ENCODE assay signal across 14 mouse cellular contexts in genomic region chr10:69653121-69653677, GRCm38 (mm10).
A peak's percentile ranks its signal among the peaks of the same experiment; 100 is the strongest.
DNase-seq lines count a peak whose midpoint lies in the region; ATAC-seq and TF ChIP-seq lines count a peak whose summit lies in the region.
"Had no signal": no experiment of that assay in that cellular context is flagged by ENCODE, and none has a peak within 500 bp of the region (broad histone marks: within the 10 kb centered on the region; RNA-seq: fewer than 3 reads in every experiment).

No protein-coding gene starts in this region.

- 5% methylated on average over 5 of the region's 5 CpGs for WGBS in heart, embryonic 10.5 days
- 21% methylated on average over 5 of the region's 5 CpGs for WGBS in intestine, embryonic 14.5 days
- WGBS in intestine, postnatal 0 days, result 20% methylated on average over 5 of the region's 5 CpGs
- WGBS in neural tube, embryonic 13.5 days, result 31% methylated on average over 5 of the region's 5 CpGs
- 18% methylated on average over 5 of the region's 5 CpGs for WGBS in neural tube, embryonic 15.5 days
- WGBS in limb, embryonic 13.5 days, result 16% methylated on average over 5 of the region's 5 CpGs

- no peak overlapping the region for H3K4me2 ChIP-seq in intestine, embryonic 14.5 days (ENCODE audit: low read length)
- no peak overlapping the region for H3K4me2 ChIP-seq in intestine, postnatal 0 days (replicated peaks; ENCODE audit: low read depth)
- no peak overlapping the region for H3K4me2 ChIP-seq in neural tube, embryonic 13.5 days
- no peak overlapping the region for H3K4me2 ChIP-seq in neural tube, embryonic 15.5 days
- H3K4me2 ChIP-seq in limb, embryonic 13.5 days (replicated peaks), result 0 out of 2 replicates have a peak overlapping the region, but pooled peaks have one; percentile 21
- H3K4me2 ChIP-seq: hindbrain, embryonic 14.5 days; liver, embryonic 13.5 days; neural tube, embryonic 12.5 days had no signal

- no peaks in the 10 kb centered on the region for H3K9me3 ChIP-seq in heart, embryonic 10.5 days
- no peaks in the 10 kb centered on the region for H3K9me3 ChIP-seq in intestine, embryonic 14.5 days (ENCODE audit: control insufficient read depth, low read length)
- no peaks in the 10 kb centered on the region for H3K9me3 ChIP-seq in intestine, postnatal 0 days (ENCODE audit: control insufficient read depth)
- no peaks in the 10 kb centered on the region for H3K9me3 ChIP-seq in neural tube, embryonic 13.5 days
- H3K9me3 ChIP-seq in neural tube, embryonic 15.5 days (replicated peaks), result no peaks in the 10 kb centered on the region
- H3K9me3 ChIP-seq in limb, embryonic 13.5 days, result no peaks in the 10 kb centered on the region
- H3K9me3 ChIP-seq: liver, embryonic 13.5 days; neural tube, embryonic 12.5 days had no signal

- intact Hi-C loops in heart, postnatal 14 days (cut with DNase I), result loop anchor here (5.0 kb wide), 2 partner anchors 41 to 71 kb away; no protein-coding TSS in a partner anchor

- H3K27me3 ChIP-seq in heart, embryonic 10.5 days (ENCODE audit: insufficient read depth, poor library complexity, severe bottlenecking), result no peaks in the 10 kb centered on the region
- no peaks in the 10 kb centered on the region for H3K27me3 ChIP-seq in intestine, embryonic 14.5 days (replicated peaks; ENCODE audit: control insufficient read depth, insufficient read depth, low read length)
- H3K27me3 ChIP-seq in intestine, postnatal 0 days (replicated peaks; ENCODE audit: control insufficient read depth, insufficient read depth, low read length), result no peaks in the 10 kb centered on the region
- no peaks in the 10 kb centered on the region for H3K27me3 ChIP-seq in neural tube, embryonic 13.5 days
- no peaks in the 10 kb centered on the region for H3K27me3 ChIP-seq in neural tube, embryonic 15.5 days (replicated peaks)
- H3K27me3 ChIP-seq in limb, embryonic 13.5 days, result peaks cover 4% of the 10 kb centered on the region; the same call in 1 of the 2 replicates
- H3K27me3 ChIP-seq: liver, embryonic 13.5 days; neural tube, embryonic 12.5 days had no signal

- no peak for ATAC-seq in intestine, embryonic 14.5 days (replicated peaks; ENCODE audit: low FRiP score, low TSS enrichment, low read depth)
- ATAC-seq in intestine, postnatal 0 days, result no peak
- no peak for ATAC-seq in neural tube, embryonic 13.5 days (ENCODE audit: low read depth)
- ATAC-seq in neural tube, embryonic 15.5 days (ENCODE audit: low FRiP score), result no peak
- no peak for ATAC-seq in limb, embryonic 13.5 days (ENCODE audit: low FRiP score, low read depth)

- no peak for DNase-seq in heart, embryonic 10.5 days (ENCODE audit: low spot score)
- DNase-seq in heart, postnatal 14 days, result no peak
- DNase-seq in intestine, embryonic 14.5 days (ENCODE audit: low spot score), result peak; percentile 60
- no peak for DNase-seq in kidney, postnatal 4 days
- DNase-seq: embryo, embryonic 11 days; layer of hippocampus, postnatal 36 days; liver, embryonic 13.5 days; thymus, postnatal 25 days had no signal

- no peak overlapping the region for H3K9ac ChIP-seq in intestine, embryonic 14.5 days (ENCODE audit: low read length)
- H3K9ac ChIP-seq in intestine, postnatal 0 days (ENCODE audit: low read depth, low read length), result no peak overlapping the region
- 0 out of 2 replicates have a peak overlapping the region, but pooled peaks have one; percentile 1 for H3K9ac ChIP-seq in neural tube, embryonic 13.5 days
- H3K9ac ChIP-seq in neural tube, embryonic 15.5 days (replicated peaks), result no peak overlapping the region
- no peak overlapping the region for H3K9ac ChIP-seq in limb, embryonic 13.5 days
- H3K9ac ChIP-seq: hindbrain, embryonic 14.5 days; liver, embryonic 13.5 days; neural tube, embryonic 12.5 days had no signal

- no peak overlapping the region for H3K4me3 ChIP-seq in heart, embryonic 10.5 days
- no peak overlapping the region for H3K4me3 ChIP-seq in intestine, embryonic 14.5 days (ENCODE audit: low read depth, low read length)
- no peak overlapping the region for H3K4me3 ChIP-seq in intestine, postnatal 0 days (ENCODE audit: low read depth, low read length)
- no peak overlapping the region for H3K4me3 ChIP-seq in neural tube, embryonic 13.5 days
- H3K4me3 ChIP-seq in neural tube, embryonic 15.5 days (replicated peaks), result no peak overlapping the region
- no peak overlapping the region for H3K4me3 ChIP-seq in limb, embryonic 13.5 days
- H3K4me3 ChIP-seq: liver, embryonic 13.5 days; neural tube, embryonic 12.5 days had no signal

- peaks cover 53% of the 10 kb centered on the region for H3K4me1 ChIP-seq in heart, embryonic 10.5 days
- H3K4me1 ChIP-seq in intestine, embryonic 14.5 days (replicated peaks; ENCODE audit: control insufficient read depth, insufficient read depth, low read length), result peaks cover 18% of the 10 kb centered on the region
- no peaks in the 10 kb centered on the region for H3K4me1 ChIP-seq in intestine, postnatal 0 days (replicated peaks; ENCODE audit: control insufficient read depth, insufficient read depth, low read length)
- H3K4me1 ChIP-seq in neural tube, embryonic 13.5 days (replicated peaks), result peaks cover 76% of the 10 kb centered on the region
- peaks cover 64% of the 10 kb centered on the region for H3K4me1 ChIP-seq in neural tube, embryonic 15.5 days
- peaks cover 35% of the 10 kb centered on the region for H3K4me1 ChIP-seq in limb, embryonic 13.5 days

- peak overlapping the region; percentile 43 for H3K27ac ChIP-seq in heart, embryonic 10.5 days
- no peak overlapping the region for H3K27ac ChIP-seq in intestine, embryonic 14.5 days (ENCODE audit: low read depth)
- no peak overlapping the region for H3K27ac ChIP-seq in intestine, postnatal 0 days (ENCODE audit: low read depth, low read length)
- no peak overlapping the region for H3K27ac ChIP-seq in neural tube, embryonic 13.5 days (replicated peaks)
- H3K27ac ChIP-seq in neural tube, embryonic 15.5 days (replicated peaks), result no peak overlapping the region
- H3K27ac ChIP-seq in limb, embryonic 13.5 days, result no peak overlapping the region
- H3K27ac ChIP-seq: hindbrain, embryonic 14.5 days; liver, embryonic 13.5 days; neural tube, embryonic 12.5 days had no signal

- no peaks in the 10 kb centered on the region for H3K36me3 ChIP-seq in heart, embryonic 10.5 days
- no peaks in the 10 kb centered on the region for H3K36me3 ChIP-seq in intestine, embryonic 14.5 days (ENCODE audit: control insufficient read depth, insufficient read depth, low read length)
- H3K36me3 ChIP-seq in intestine, postnatal 0 days (ENCODE audit: control insufficient read depth, insufficient read depth), result no peaks in the 10 kb centered on the region
- no peaks in the 10 kb centered on the region for H3K36me3 ChIP-seq in neural tube, embryonic 13.5 days
- no peaks in the 10 kb centered on the region for H3K36me3 ChIP-seq in neural tube, embryonic 15.5 days
- H3K36me3 ChIP-seq in limb, embryonic 13.5 days, result no peaks in the 10 kb centered on the region
- H3K36me3 ChIP-seq: liver, embryonic 13.5 days; neural tube, embryonic 12.5 days had no signal

- no peak for TF ChIP-seq CTCF in intestine, postnatal 0 days (IDR thresholded peaks at IDR 0.05; ENCODE audit: low read depth)
